Mouse (Mus musculus) 3T3-L1 (cell line): ENCODE measurements around the gene Nr3c2.

Experiments
- DNase-seq: peaks from one replicate; pipeline ENCODE4 v3.0.0-alpha.2; 2015; ENCODE audit warnings: low read depth, low spot score

Gene Nr3c2

GRCm38 (mm10) chr8:77055492-77056021 is 156.3 kb downstream of the Nr3c2 start:
- peak; percentile 60 for DNase-seq

- no peak for DNase-seq
Measured at GRCm38 (mm10) chr8:77056853-77057252, 157.6 kb downstream of the Nr3c2 start.

GRCm38 (mm10) chr8:77082687-77083086 is 183.4 kb downstream of the Nr3c2 start:
- no peak for DNase-seq

- no peak for DNase-seq
Measured at GRCm38 (mm10) chr8:77086036-77086435, 186.8 kb downstream of the Nr3c2 start.

- no peak for DNase-seq
Measured at GRCm38 (mm10) chr8:77096721-77097120, 197.5 kb downstream of the Nr3c2 start.

GRCm38 (mm10) chr8:77098101-77098500 is 198.9 kb downstream of the Nr3c2 start:
- DNase-seq: no peak

- no peak for DNase-seq
Measured at GRCm38 (mm10) chr8:77100370-77100769, 201.1 kb downstream of the Nr3c2 start.

- no peak for DNase-seq
Measured at GRCm38 (mm10) chr8:77102879-77103278, 203.6 kb downstream of the Nr3c2 start.

- peak; percentile 31 for DNase-seq
Measured at GRCm38 (mm10) chr8:77112719-77113118, 213.5 kb downstream of the Nr3c2 start.

GRCm38 (mm10) chr8:77114769-77115168 is 215.5 kb downstream of the Nr3c2 start:
- DNase-seq: no peak

GRCm38 (mm10) chr8:77116419-77117079 is 217.3 kb downstream of the Nr3c2 start:
- peak; percentile 67 for DNase-seq

- no peak for DNase-seq
Measured at GRCm38 (mm10) chr8:77120810-77121570, 221.7 kb downstream of the Nr3c2 start.

GRCm38 (mm10) chr8:77121571-77121890 is 222.3 kb downstream of the Nr3c2 start:
- DNase-seq: no peak

GRCm38 (mm10) chr8:77122300-77122699 is 223.1 kb downstream of the Nr3c2 start:
- DNase-seq: no peak

GRCm38 (mm10) chr8:77125777-77126176 is 226.5 kb downstream of the Nr3c2 start:
- DNase-seq: no peak

- DNase-seq: no peak
Measured at GRCm38 (mm10) chr8:77128006-77128405, 228.8 kb downstream of the Nr3c2 start.

GRCm38 (mm10) chr8:77132903-77133637 is 233.8 kb downstream of the Nr3c2 start:
- DNase-seq: peak; percentile 63

GRCm38 (mm10) chr8:77133797-77134385 is 234.6 kb downstream of the Nr3c2 start:
- DNase-seq: peak; percentile 11

- no peak for DNase-seq
Measured at GRCm38 (mm10) chr8:77145285-77145684, 246.0 kb downstream of the Nr3c2 start.

GRCm38 (mm10) chr8:77154496-77154895 is 255.3 kb downstream of the Nr3c2 start:
- DNase-seq: peak; percentile 71

GRCm38 (mm10) chr8:77169320-77169719 is 270.1 kb downstream of the Nr3c2 start:
- DNase-seq: no peak
